Mouse (Mus musculus) embryonic facial prominence, embryonic 14.5 days (tissue): ENCODE measurements around the gene Eif2ak2. TPM values are rescaled to one million over a fixed set of nuclear protein-coding genes. Genes with fewer than 3 reads are reported as not detected.

Experiments
- ATAC-seq: fragments of 200-750 bp; cut with Nextera tagmentation; 2 replicates; pipeline ENCODE4 v1.8.0; 2017; ENCODE audit warnings: low read depth, moderate number of reproducible peaks, moderate TSS enrichment
- DNase-seq: peaks from one replicate; pipeline ENCODE4 v3.0.0-alpha.2; 2015; ENCODE audit warnings: low spot score
- H3K27ac ChIP-seq: fragments of 300-500 bp; sonication (generic); replicated peaks from 2 replicates; pipeline ENCODE4 v1.5.1; 2014; ENCODE audit warnings: low read depth, mild to moderate bottlenecking, low read length, moderate library complexity
- H3K27me3 ChIP-seq: fragments of 300-500 bp; sonication (generic); replicated peaks from 2 replicates; pipeline ENCODE4 v1.6.1; 2014; ENCODE audit warnings: low read length; ENCODE audit not compliant: control insufficient read depth, insufficient read depth
- H3K36me3 ChIP-seq: fragments of 300-500 bp; sonication (generic); 2 replicates; pipeline ENCODE4 v1.6.1; 2014; ENCODE audit warnings: low read length, mixed read lengths; ENCODE audit not compliant: control insufficient read depth, insufficient read depth
- H3K4me1 ChIP-seq: fragments of 300-500 bp; sonication (generic); 2 replicates; pipeline ENCODE4 v1.6.1; 2014; ENCODE audit warnings: antibody characterized with exemption, low read length; ENCODE audit not compliant: control insufficient read depth, insufficient read depth
- H3K4me2 ChIP-seq: fragments of 300-500 bp; sonication (generic); 2 replicates; pipeline ENCODE4 v1.6.1; 2014; ENCODE audit warnings: low read depth, mild to moderate bottlenecking, low read length, moderate library complexity, mixed read lengths
- H3K4me3 ChIP-seq: fragments of 300-500 bp; sonication (generic); 2 replicates; pipeline ENCODE4 v1.5.1; 2014; ENCODE audit warnings: low read depth, mild to moderate bottlenecking, low read length
- H3K9ac ChIP-seq: fragments of 300-500 bp; sonication (generic); 2 replicates; pipeline ENCODE4 v1.6.1; 2014; ENCODE audit warnings: low read depth, mild to moderate bottlenecking, low read length, moderate library complexity, mixed read lengths
- H3K9me3 ChIP-seq: fragments of 300-500 bp; sonication (generic); 2 replicates; pipeline ENCODE4 v1.6.1; 2016; ENCODE audit warnings: low read length; ENCODE audit not compliant: control insufficient read depth
- WGBS: fragments of 180-500 bp; shearing (Covaris S2); extraction: QIAGEN DNeasy Blood & Tissue Kit; methylation state at CpG from one replicate; pipeline ENCODE4 v1.1.7; 2014; 5-methylcytosine and 5-hydroxymethylcytosine counted together
- polyA plus RNA-seq: library from polyadenylated mRNA; unstranded; fragments of >200 nt; fragmentation: Nextera tagmentation; extraction: Ambion mirVana; gene quantifications from 2 replicates; pipeline ENCODE4 v1.2.1, GENCODE M21; 2014

Gene Eif2ak2
- polyA plus RNA-seq, 1 experiment from 2014 or later, result 6.8 TPM

DNA sequence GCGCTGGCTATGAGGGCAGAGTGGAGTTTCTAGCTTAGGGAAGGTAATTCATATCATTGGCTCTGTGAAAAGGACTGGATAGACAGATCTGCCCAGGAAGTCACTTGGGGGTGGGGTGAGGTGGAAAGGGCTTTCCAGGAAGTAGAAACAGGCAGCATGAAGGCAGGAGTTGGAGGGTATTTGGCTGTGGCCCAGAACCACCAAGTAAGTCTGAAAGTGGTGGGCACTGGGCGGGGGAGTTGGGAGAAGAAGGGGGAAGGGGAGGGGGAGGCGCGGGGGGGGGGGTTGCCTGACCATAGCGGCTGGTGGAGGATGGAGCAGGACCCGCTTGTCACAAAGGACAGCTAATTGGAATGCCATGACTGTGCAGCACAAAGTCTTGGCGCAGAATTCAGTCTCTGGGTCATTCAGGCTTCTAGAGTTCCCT lies 482 bp downstream of the Eif2ak2 start:
- WGBS, result 14% methylated on average over 5 of the region's 7 CpGs
- H3K9ac ChIP-seq, result peak overlapping the region; percentile 75
- peak; percentile 30 for ATAC-seq
- H3K4me1 ChIP-seq, result peaks cover 5% of the 10 kb centered on the region; the same call in 1 of the 2 replicates
- H3K9me3 ChIP-seq, result no peaks in the 10 kb centered on the region
- peak overlapping the region; percentile 73 for H3K27ac ChIP-seq
- H3K36me3 ChIP-seq, result 0 out of 2 replicates have a peak, but pooled peaks cover 14% of the 10 kb centered on the region
- peak overlapping the region; percentile 60 for H3K4me3 ChIP-seq
- peak; percentile 40 for DNase-seq
- H3K4me2 ChIP-seq, result peak overlapping the region; percentile 62
- no peaks in the 10 kb centered on the region for H3K27me3 ChIP-seq

DNA sequence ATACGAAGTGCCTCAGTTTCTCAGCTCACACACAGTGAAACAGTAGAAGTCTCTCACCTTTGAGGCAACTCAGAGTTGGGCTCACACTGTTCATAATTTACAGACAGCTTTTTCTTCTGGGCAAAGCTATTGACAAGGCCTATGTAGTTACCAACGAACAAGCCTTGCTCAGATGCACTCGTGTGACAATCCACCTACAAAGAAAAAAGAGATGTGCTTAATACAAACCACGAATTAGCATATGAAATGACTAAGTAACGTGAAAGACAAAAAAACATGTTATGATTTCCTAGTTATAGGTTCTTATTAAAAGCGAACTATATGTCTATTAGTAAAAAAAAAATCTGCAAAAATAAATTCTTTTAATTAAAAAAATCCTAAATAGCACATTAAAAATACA lies 8.5 kb downstream of the Eif2ak2 start:
- WGBS, result 92% methylated on average over 6 of the region's 6 CpGs
- peaks cover 33% of the 10 kb centered on the region; the same call in 1 of the 2 replicates for H3K36me3 ChIP-seq
- no peak overlapping the region for H3K9ac ChIP-seq
- H3K27ac ChIP-seq, result no peak overlapping the region
- no peaks in the 10 kb centered on the region for H3K9me3 ChIP-seq
- H3K4me1 ChIP-seq, result no peaks in the 10 kb centered on the region
- ATAC-seq (no peak), DNase-seq (no peak)
- no peak overlapping the region for H3K4me2 ChIP-seq
- no peak overlapping the region for H3K4me3 ChIP-seq
- H3K27me3 ChIP-seq, result no peaks in the 10 kb centered on the region

- H3K36me3 ChIP-seq, result peaks cover 29% of the 10 kb centered on the region
- WGBS, result 88% methylated on average over 10 of the region's 10 CpGs
Measured at GRCm38 (mm10) chr17:78856243-78856642, 26.1 kb downstream of the Eif2ak2 start.

DNA sequence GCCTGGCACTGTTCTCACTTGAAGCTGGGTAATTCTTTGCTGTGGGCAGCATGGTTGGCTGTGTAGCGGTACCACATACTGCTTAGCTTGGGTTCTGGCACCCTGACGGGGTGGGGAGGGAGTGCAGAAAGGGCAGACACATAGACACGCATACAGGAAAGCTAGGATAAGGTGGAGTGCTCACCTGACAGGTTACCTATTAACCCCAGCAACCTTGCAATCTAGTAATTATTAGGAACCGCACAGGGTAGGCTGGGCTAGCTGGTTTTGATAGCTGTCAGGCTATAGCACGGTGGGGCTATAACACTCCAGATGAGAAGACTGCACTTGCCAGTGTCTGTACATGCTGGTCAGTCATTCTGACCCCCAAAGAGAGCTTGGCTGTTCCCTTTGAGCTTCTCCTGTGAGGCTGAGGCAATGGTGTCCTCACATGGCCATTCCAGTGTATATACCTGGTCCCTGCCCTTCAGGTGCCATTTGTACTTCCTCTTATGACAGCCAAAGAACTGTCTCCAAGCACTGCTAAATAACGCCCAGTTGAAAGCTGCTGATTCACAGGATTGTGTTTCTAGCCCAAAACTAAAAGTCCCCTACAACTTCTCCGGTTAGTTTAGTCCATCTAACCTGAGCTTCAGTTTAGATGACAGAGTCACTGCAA lies 40.0 kb downstream of the Eif2ak2 start:
- Histone ChIP-seq H3K4me2 (no peak overlapping the region), H3K4me1 (no peaks in the 10 kb centered on the region), H3K36me3 (peaks cover 81% of the 10 kb centered on the region), H3K27ac (no peak overlapping the region), H3K9me3 (no peaks in the 10 kb centered on the region), H3K9ac (no peak overlapping the region), H3K27me3 (no peaks in the 10 kb centered on the region), H3K4me3 (no peak overlapping the region)
- no peak for DNase-seq
- no peak for ATAC-seq
- 91% methylated on average over 7 of the region's 7 CpGs for WGBS

More at GRCm38 (mm10) chr17:78856243-78856642, 26.1 kb downstream of the Eif2ak2 start:
- ATAC-seq (no peak), DNase-seq (no peak)
- Histone ChIP-seq H3K27ac (no peak overlapping the region), H3K9ac (no peak overlapping the region), H3K4me3 (no peak overlapping the region), H3K4me2 (no peak overlapping the region), H3K27me3 (no peaks in the 10 kb centered on the region), H3K4me1 (no peaks in the 10 kb centered on the region), H3K9me3 (no peaks in the 10 kb centered on the region)

DNA sequence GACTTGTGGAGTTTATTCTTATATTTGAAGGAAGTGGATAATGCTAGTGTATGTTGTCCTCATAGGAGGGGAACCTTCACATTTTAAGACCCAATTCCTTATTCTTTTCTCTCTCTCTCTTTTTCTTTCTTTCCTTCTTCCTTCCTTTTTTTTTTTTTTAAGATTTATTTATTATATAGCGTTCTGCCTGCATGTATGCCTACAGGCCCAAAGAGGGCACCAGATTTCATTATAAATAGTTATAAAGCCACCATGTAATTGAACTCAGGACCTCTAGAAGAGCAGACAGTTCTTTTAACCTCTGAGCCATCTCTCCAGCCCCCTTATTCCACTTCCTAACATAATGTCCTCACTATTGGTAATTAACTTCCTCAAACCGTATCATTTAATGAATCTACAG lies 46.3 kb downstream of the Eif2ak2 start:
- Histone ChIP-seq H3K4me2 (peak overlapping the region; percentile 96), H3K4me3 (peak overlapping the region; percentile 85), H3K9ac (peak overlapping the region; percentile 71), H3K4me1 (no peaks in the 10 kb centered on the region), H3K36me3 (peaks cover 29% of the 10 kb centered on the region), H3K27ac (peak overlapping the region; percentile 81), H3K9me3 (no peaks in the 10 kb centered on the region), H3K27me3 (no peaks in the 10 kb centered on the region)
- DNase-seq (peak; percentile 20), ATAC-seq (no peak)
- WGBS, result 26% methylated on average over 2 of the region's 2 CpGs

GRCm38 (mm10) chr17:78834856-78835835 lies 47.2 kb downstream of the Eif2ak2 start, which contains the start of the genes Heatr5b and Gpatch11:
Heatr5b (minus strand) TSS chr17:78835364.
Gpatch11 (plus strand) TSS chr17:78835567.
- H3K9ac ChIP-seq, result peak within 1 kb of the TSS; percentile 90
- ATAC-seq, result peak; percentile 98
- peak within 1 kb of the TSS; percentile 81 for H3K27ac ChIP-seq
- H3K4me1 ChIP-seq, result no peaks in the 10 kb centered on the region
- DNase-seq, result peak; percentile 99
- WGBS, result under 1% methylated on average over 61 of the region's 81 CpGs
- H3K4me3 ChIP-seq, result peak within 1 kb of the TSS; percentile 85
- peaks cover 35% of the 10 kb centered on the region for H3K36me3 ChIP-seq
- no peaks in the 10 kb centered on the region for H3K27me3 ChIP-seq
- H3K4me2 ChIP-seq, result peak within 1 kb of the TSS; percentile 96
- H3K9me3 ChIP-seq, result no peaks in the 10 kb centered on the region

GRCm38 (mm10) chr17:78824346-78824745 lies 58.0 kb downstream of the Eif2ak2 start:
- 92% methylated on average over 13 of the region's 13 CpGs for WGBS
- Histone ChIP-seq H3K9ac (no peak overlapping the region), H3K9me3 (no peaks in the 10 kb centered on the region), H3K36me3 (peaks cover 81% of the 10 kb centered on the region), H3K4me3 (no peak overlapping the region), H3K27ac (no peak overlapping the region), H3K4me1 (no peaks in the 10 kb centered on the region), H3K27me3 (no peaks in the 10 kb centered on the region), H3K4me2 (no peak overlapping the region)
- ATAC-seq, result no peak
- DNase-seq, result no peak

- no peak overlapping the region for H3K4me3 ChIP-seq
- 93% methylated on average over 3 of the region's 3 CpGs for whole genome bisulfite sequencing
- ATAC-seq, result no peak
- H3K4me2 ChIP-seq, result no peak overlapping the region
- no peaks in the 10 kb centered on the region for H3K9me3 ChIP-seq
- no peak for DNase-seq
- H3K4me1 ChIP-seq, result no peaks in the 10 kb centered on the region
- no peaks in the 10 kb centered on the region for H3K27me3 ChIP-seq
- no peak overlapping the region for H3K27ac ChIP-seq
- no peak overlapping the region for H3K9ac ChIP-seq
- peaks cover 56% of the 10 kb centered on the region for H3K36me3 ChIP-seq
Measured at GRCm38 (mm10) chr17:78809582-78809981, 72.8 kb downstream of the Eif2ak2 start.
